Mouse (Mus musculus) C2C12 (cell line): ENCODE data around the gene Sec24a.

ENCODE experiments used
- CEBPB ChIP-seq: IDR thresholded peaks from one replicate; pipeline ENCODE4 v1.6.1; 2011; ENCODE audit warnings: low read depth, mild to moderate bottlenecking, control low read depth, moderate library complexity
- CTCF ChIP-seq: IDR thresholded peaks from one replicate; pipeline ENCODE4 v1.5.1; 2011; ENCODE audit not compliant: control insufficient read depth, insufficient read depth, insufficient read length
- FOSL1 ChIP-seq: IDR thresholded peaks from one replicate; pipeline ENCODE4 v1.8.0; 2011; ENCODE audit warnings: mild to moderate bottlenecking, low read length; ENCODE audit not compliant: poor library complexity, insufficient read depth, severe bottlenecking
- MAX ChIP-seq: IDR thresholded peaks from one replicate; pipeline ENCODE4 v1.6.1; 2011; ENCODE audit warnings: mild to moderate bottlenecking, control low read depth
- MYOD1 ChIP-seq: IDR thresholded peaks from one replicate; pipeline ENCODE4 v1.6.1; 2011; ENCODE audit warnings: low read depth; ENCODE audit not compliant: control insufficient read depth, insufficient read length
- MYOG ChIP-seq: IDR thresholded peaks from one replicate; pipeline ENCODE4 v1.6.1; 2011; ENCODE audit not compliant: control insufficient read depth, insufficient read length; ENCODE audit errors: extremely low read depth

GRCm38 (mm10) chr11:51812022-51812546, 48.6 kb upstream of the Sec24a start:
- TF ChIP-seq CTCF (no peak), MYOG (no peak), MYOD1 (no peak), FOSL1 (no peak), CEBPB (no peak), MAX (no peak)
